Mouse (Mus musculus) neural tube, embryonic 11.5 days (tissue): ENCODE measurements around the gene Gm33543. TPM values are rescaled to one million over a fixed set of nuclear protein-coding genes. Genes with fewer than 3 reads are reported as not detected.

Experiments
- ATAC-seq: fragments of 200-750 bp; cut with Nextera tagmentation; 2 replicates; pipeline ENCODE4 v1.8.0; 2017; ENCODE audit warnings: moderate number of reproducible peaks, mild to moderate bottlenecking, moderate TSS enrichment, moderate library complexity; ENCODE audit not compliant: insufficient read depth, low FRiP score, low TSS enrichment
- DNase-seq: peaks from one replicate; pipeline ENCODE4 v3.0.0-alpha.2; 2015; ENCODE audit warnings: low spot score
- H3K27ac ChIP-seq: fragments of 300-500 bp; sonication (generic); 2 replicates; pipeline ENCODE4 v1.5.1; 2014; ENCODE audit warnings: low read depth, mild to moderate bottlenecking, low read length
- H3K27me3 ChIP-seq: fragments of 300-500 bp; sonication (generic); 2 replicates; pipeline ENCODE4 v1.6.1; 2014; ENCODE audit warnings: mild to moderate bottlenecking, low read length, mixed read lengths; ENCODE audit not compliant: control insufficient read depth, insufficient read depth
- H3K36me3 ChIP-seq: fragments of 300-500 bp; sonication (generic); 2 replicates; pipeline ENCODE4 v1.6.1; 2014; ENCODE audit warnings: mild to moderate bottlenecking, low read length, moderate library complexity, mixed read lengths; ENCODE audit not compliant: control insufficient read depth, insufficient read depth
- H3K4me1 ChIP-seq: fragments of 300-500 bp; sonication (generic); 2 replicates; pipeline ENCODE4 v1.6.1; 2014; ENCODE audit warnings: low read length, mixed read lengths; ENCODE audit not compliant: control insufficient read depth, insufficient read depth
- H3K4me2 ChIP-seq: fragments of 300-500 bp; sonication (generic); 2 replicates; pipeline ENCODE4 v1.6.1; 2014; ENCODE audit warnings: low read depth, mild to moderate bottlenecking, moderate library complexity
- H3K4me3 ChIP-seq: fragments of 300-500 bp; sonication (generic); 2 replicates; pipeline ENCODE4 v1.5.1; 2014; ENCODE audit warnings: low read depth, low read length
- H3K9ac ChIP-seq: fragments of 300-500 bp; sonication (generic); 2 replicates; pipeline ENCODE4 v1.6.1; 2014; ENCODE audit warnings: mild to moderate bottlenecking, low read length
- H3K9me3 ChIP-seq: fragments of 300-500 bp; sonication (generic); 2 replicates; pipeline ENCODE4 v1.6.1; 2016; ENCODE audit warnings: low read length; ENCODE audit not compliant: control insufficient read depth
- WGBS: fragments of 180-500 bp; shearing (Covaris S2); extraction: QIAGEN DNeasy Blood & Tissue Kit; methylation state at CpG from one replicate; pipeline ENCODE4 v1.1.7; 2014; 5-methylcytosine and 5-hydroxymethylcytosine counted together
- polyA plus RNA-seq: library from polyadenylated mRNA; unstranded; fragments of >200 nt; fragmentation: Nextera tagmentation; extraction: Ambion mirVana; gene quantifications from 2 replicates; pipeline ENCODE4 v1.2.1, GENCODE M21; 2014

Gene Gm33543
- polyA plus RNA-seq, result not detected in 2 replicates

GRCm38 (mm10) chr10:95842789-95843637, at the start of gene Gm33543:
Gene Gm33543, minus strand, starts transcription at chr10:95842930.
- H3K4me1 ChIP-seq, result no peaks in the 10 kb centered on the region
- H3K4me3 ChIP-seq, result no peak within 1 kb of the TSS
- H3K27ac ChIP-seq, result no peak within 1 kb of the TSS
- no peaks in the 10 kb centered on the region for H3K9me3 ChIP-seq
- WGBS, result 81% methylated on average over 9 of the region's 9 CpGs
- H3K27me3 ChIP-seq, result no peaks in the 10 kb centered on the region
- no peak within 1 kb of the TSS for H3K9ac ChIP-seq
- no peak within 1 kb of the TSS for H3K4me2 ChIP-seq
- ATAC-seq (no peak), DNase-seq (no peak)
- no peaks in the 10 kb centered on the region for H3K36me3 ChIP-seq

DNA sequence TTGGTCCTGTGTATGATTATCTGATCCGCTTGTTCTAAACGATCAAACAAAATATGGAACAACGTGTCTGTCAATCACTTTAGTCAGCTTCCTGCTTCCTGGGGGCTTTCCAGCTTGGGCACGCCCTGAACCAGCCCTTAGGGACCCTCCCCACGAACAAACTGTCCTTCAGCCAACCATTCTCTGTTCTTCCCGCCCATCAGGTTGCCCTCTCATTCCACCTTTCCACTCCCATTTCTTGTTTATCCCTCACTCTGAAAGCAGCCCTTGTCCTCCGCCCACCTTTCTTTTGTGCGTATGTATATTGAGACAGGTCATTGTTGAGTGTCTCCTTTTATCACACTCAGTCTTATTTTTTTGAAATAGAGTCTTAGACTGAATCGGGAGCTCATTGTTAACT, 49.4 kb upstream of the Gm33543 start:
- Histone ChIP-seq H3K36me3 (no peaks in the 10 kb centered on the region), H3K9me3 (no peaks in the 10 kb centered on the region), H3K9ac (no peak overlapping the region), H3K27ac (no peak overlapping the region), H3K4me1 (no peaks in the 10 kb centered on the region), H3K4me2 (no peak overlapping the region), H3K4me3 (no peak overlapping the region), H3K27me3 (no peaks in the 10 kb centered on the region)
- DNase-seq (no peak), ATAC-seq (no peak)
- WGBS, result 87% methylated on average over 9 of the region's 9 CpGs

- Histone ChIP-seq H3K4me2 (no peak overlapping the region), H3K4me3 (no peak overlapping the region), H3K36me3 (no peaks in the 10 kb centered on the region), H3K27me3 (no peaks in the 10 kb centered on the region), H3K9ac (no peak overlapping the region), H3K9me3 (no peaks in the 10 kb centered on the region), H3K27ac (no peak overlapping the region), H3K4me1 (no peaks in the 10 kb centered on the region)
- DNase-seq, result no peak
- no peak for ATAC-seq
- 79% methylated on average over 7 of the region's 7 CpGs for WGBS
Observed at GRCm38 (mm10) chr10:95891214-95891960, 48.7 kb upstream of the Gm33543 start.

DNA sequence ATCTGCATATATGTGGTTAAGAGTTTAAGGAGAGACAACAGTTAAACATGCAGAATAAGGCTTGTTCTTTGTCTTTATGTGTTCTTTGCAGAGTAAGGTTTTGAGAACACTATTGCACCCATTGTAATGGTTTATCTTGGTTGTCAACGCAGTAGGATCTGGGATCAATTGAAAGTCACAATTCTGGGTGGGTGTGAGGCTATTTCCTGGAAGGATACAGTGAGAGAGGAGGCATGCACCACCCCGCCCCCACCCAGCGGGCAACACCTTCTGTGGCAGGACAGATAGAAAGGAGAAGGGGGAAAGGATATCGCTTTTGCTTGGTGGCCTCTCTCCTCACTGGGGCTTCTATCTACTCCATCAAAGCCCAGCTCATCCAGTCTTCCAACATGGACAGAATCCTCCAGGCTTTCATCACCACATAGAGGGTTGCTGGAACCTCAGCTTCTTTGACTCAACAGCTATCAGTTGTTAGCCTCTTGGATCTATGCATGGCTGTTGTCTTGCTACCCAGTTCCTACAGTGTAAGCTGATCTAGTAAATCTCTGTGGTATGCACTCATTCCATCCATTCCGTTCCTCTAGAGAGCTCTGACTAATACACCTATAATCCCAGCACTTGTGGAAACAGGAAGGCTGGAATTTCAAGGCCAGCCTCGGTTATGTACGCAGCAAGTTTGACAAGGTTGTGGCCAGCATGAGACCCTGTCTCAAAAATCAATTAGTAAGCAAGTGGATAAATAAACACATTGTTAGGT, 41.2 kb upstream of the Gm33543 start:
- no peak for ATAC-seq
- 69% methylated on average over 7 of the region's 7 CpGs for WGBS
- H3K36me3 ChIP-seq, result no peaks in the 10 kb centered on the region

DNA sequence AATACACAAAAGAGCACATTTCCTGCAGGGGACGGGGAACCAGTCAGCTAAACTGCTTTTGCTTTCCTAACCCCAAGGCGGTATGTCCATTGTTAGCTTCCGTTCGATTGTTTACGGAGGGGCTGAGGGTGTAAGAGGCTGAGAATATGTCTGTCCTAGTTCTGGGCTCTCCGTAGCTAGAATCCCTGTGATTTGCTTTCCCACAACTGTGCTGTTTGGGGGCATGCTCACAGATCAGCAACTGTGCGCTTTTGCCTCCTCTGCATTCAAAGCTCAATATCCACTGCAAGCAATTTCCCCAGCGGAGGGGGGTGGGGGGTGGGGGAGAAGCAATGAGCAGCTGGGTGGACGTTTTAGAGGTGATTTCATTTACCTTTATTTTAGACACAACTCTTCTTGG, 39.3 kb upstream of the Gm33543 start:
- Histone ChIP-seq H3K27me3 (no peaks in the 10 kb centered on the region), H3K4me1 (no peaks in the 10 kb centered on the region), H3K27ac (no peak overlapping the region), H3K9me3 (no peaks in the 10 kb centered on the region), H3K9ac (no peak overlapping the region), H3K4me2 (no peak overlapping the region), H3K36me3 (no peaks in the 10 kb centered on the region), H3K4me3 (no peak overlapping the region)
- 62% methylated on average over 9 of the region's 9 CpGs for WGBS
- ATAC-seq (no peak), DNase-seq (peak; percentile 19)

More for the DNA sequence above, 41.2 kb upstream of the Gm33543 start:
- no peak for DNase-seq
- Histone ChIP-seq H3K4me3 (no peak overlapping the region), H3K9ac (no peak overlapping the region), H3K4me1 (no peaks in the 10 kb centered on the region), H3K4me2 (no peak overlapping the region), H3K27ac (no peak overlapping the region), H3K9me3 (no peaks in the 10 kb centered on the region), H3K27me3 (no peaks in the 10 kb centered on the region)

DNA sequence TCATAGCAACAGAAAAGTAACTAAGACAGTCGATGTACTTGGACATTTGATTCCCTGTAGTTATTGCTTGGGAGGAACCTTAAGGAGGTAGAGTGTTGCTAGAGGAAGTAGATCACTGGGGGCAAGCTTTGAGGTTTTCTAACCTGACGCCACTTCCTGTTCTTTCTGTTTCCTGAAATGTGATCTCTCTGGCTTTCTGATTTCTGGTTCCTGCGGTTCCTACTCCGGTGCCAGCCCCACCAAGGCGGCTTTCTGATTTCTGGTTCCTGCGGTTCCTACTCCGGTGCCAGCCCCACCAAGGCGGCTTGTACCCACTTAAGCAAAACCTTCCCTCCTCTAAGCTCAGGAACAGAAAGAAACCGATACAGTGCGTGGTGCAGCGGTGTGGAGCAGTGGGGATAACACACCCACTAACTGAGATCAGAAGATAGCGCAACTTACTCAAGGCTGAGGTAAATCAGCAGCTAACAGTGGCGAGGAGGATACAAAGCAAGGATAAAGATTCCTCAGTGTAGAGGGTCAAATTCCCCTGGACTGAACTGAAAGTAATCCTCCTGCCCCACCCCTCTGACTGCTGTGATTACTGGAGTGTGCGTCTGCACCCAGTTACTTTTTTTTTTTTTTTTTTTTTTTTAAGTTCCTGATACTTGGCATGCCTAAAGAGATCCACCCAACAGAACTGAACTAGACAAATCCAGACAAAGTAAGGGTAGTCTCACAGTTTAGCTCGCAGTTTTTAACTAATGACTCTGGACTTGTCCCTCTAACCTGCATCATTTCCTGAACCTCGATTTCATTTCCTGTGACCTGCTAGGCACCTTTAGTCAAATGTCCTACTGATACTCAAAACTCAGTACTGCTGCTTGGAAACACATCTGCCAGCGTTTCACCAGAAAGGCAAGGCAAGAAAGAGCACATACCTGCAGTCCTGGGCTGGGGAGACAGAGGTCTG, 37.5 kb upstream of the Gm33543 start:
- no peak for ATAC-seq
- Histone ChIP-seq H3K4me2 (no peak overlapping the region), H3K36me3 (no peaks in the 10 kb centered on the region), H3K27me3 (no peaks in the 10 kb centered on the region), H3K9ac (no peak overlapping the region), H3K4me1 (no peaks in the 10 kb centered on the region), H3K4me3 (no peak overlapping the region), H3K27ac (no peak overlapping the region), H3K9me3 (no peaks in the 10 kb centered on the region)
- no peak for DNase-seq
- WGBS, result 88% methylated on average over 17 of the region's 17 CpGs

- Histone ChIP-seq H3K36me3 (no peaks in the 10 kb centered on the region), H3K4me3 (no peak overlapping the region), H3K27ac (no peak overlapping the region), H3K27me3 (no peaks in the 10 kb centered on the region), H3K4me2 (no peak overlapping the region), H3K9ac (no peak overlapping the region), H3K9me3 (no peaks in the 10 kb centered on the region), H3K4me1 (no peaks in the 10 kb centered on the region)
- ATAC-seq, result no peak
- WGBS, result 93% methylated on average over 2 of the region's 2 CpGs
- DNase-seq, result no peak
Observed at GRCm38 (mm10) chr10:95870782-95871181, 28.1 kb upstream of the Gm33543 start.

- Histone ChIP-seq H3K27me3 (no peaks in the 10 kb centered on the region), H3K9ac (no peak overlapping the region), H3K36me3 (no peaks in the 10 kb centered on the region), H3K4me1 (no peaks in the 10 kb centered on the region), H3K4me2 (no peak overlapping the region), H3K27ac (no peak overlapping the region), H3K9me3 (no peaks in the 10 kb centered on the region), H3K4me3 (no peak overlapping the region)
- WGBS, result 61% methylated on average over 6 of the region's 6 CpGs
- DNase-seq (no peak), ATAC-seq (no peak)
Observed at GRCm38 (mm10) chr10:95868348-95868747, 25.6 kb upstream of the Gm33543 start.
